Mouse (Mus musculus) forelimb bud, embryonic 11.5 days (tissue): ENCODE results near the gene Xpc.

ENCODE experiments used
- DNase-seq: peaks from one replicate; pipeline ENCODE4 v3.0.0-alpha.2; 2012; ENCODE audit warnings: low read depth, low spot score

The Xpc gene

DNA sequence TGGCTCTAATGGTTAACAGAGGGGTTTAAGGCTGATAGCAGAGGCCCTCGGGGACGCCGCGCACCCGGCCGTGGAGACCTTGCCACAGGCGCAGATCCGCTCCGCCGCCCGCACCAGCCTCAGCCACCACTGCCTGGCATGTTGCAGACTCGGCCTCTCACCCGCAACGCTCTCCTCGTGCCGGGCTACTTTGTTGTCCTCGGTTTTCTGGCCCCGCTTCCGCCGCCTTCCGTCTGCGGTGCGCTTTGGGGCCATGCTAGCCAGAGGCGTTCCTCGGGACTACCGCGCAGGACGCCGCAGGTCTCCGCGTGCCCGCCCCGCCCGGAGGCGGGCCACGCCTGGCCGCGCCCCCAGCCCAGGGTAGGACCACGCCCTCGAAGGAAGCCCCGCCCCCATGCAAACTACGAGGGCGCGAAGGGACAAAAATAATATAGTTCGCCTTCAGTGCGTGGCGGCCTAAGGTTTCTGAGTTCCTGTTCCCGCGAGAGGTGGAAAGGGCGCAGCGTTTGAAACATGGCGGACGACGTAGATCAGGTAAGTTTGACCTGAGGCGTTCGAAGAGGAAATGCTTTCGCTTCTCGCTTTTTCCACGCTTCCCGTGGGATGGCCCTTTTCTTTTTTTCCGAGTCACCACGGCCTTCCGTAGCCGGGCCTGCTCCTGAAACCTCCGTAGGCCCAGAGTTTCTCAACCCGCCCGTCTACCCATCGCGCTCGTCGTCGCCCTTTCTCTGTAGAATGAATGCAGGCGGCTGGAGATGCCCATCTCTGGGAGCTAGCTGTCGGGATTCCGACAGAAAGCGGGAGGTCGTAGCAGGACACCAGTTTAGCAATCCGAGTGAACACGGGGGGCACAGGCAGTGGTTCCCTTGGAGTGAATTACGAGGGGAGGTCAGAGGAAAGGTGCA lies at the start of gene Xpc, which contains the start of gene Lsm3:
TSS of gene Xpc (minus strand) at position 344 of the 905 bp plus-strand sequence.
TSS of gene Lsm3 (plus strand) at position 384 of the 905 bp plus-strand sequence.
- DNase-seq, result peak; percentile 98

DNA sequence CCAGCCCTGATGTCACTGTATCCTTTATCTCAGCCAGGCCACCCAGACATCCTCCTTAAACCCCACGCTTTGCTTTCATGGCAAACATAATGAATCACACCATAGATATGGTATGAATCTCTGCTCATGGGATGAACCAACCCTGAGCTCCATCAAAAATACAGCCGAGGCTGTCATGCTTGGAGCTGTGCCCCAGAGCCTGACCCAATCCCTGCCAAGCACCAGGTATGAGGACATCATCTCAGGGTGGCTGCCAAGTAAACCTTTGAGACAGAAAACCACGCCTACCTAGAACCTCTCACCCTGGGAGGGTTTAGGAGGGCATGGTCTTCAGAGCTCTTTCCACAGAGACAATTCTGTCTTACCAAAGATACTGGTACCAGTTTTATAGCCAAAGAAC lies 47.3 kb upstream of the Xpc start:
- DNase-seq, result no peak

DNA sequence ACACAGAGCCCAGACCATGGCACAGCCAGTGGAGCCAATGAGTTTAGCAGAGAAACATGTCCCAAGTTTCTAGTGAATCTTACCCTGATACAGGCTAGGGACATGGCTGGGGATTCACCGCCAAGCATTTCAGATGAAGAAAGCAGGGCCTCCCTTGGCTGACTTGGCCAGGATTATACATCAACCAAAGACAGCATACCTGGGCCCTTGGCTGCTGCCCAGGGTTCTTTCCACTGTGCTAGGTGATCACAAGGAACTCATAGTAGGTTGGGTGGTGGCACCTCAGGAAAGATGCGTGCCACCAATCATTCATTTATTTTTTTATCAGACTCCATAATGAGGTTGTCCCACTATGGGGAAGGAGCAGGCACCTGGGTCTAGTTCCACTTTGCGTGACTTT lies 44.5 kb upstream of the Xpc start:
- DNase-seq, result no peak

DNA sequence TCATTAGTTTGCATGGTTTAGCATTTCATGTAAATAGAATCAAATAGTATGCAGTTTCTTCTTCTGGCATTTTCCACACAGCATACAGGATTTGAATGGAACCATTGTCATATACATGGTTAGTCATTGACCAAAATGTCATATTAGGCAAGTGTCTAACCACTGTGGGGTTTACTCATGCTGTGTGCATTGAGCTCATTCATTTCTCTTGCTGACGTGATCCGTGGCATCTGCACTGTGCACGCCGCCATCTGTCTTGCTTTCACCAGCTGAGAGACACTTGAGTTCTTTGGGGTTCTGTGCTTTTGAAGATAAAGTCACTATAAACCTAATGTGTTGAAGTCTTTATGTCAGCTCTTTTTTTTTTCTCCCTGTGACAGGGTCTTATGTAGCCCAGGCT lies 43.7 kb upstream of the Xpc start:
- DNase-seq, result no peak

DNA sequence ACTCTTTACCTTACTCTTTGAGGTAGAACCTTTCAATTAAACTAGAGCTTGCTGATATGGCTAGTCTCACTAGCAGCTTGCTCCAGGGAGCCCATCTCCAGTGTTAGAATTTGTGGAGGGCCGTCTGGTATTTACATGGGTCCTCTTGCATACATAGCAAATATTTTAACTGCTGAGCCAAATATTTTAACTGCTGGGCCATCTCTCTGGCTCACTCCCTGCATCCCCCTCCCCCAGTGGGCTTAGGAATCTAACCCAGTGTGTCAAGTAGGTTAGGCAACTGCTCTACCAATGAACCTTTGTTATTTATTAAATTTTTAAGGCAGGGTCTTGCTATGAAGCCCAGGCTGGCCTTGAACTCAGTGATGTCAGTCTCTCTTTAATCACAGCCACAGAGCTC lies 42.9 kb upstream of the Xpc start:
- no peak for DNase-seq

DNA sequence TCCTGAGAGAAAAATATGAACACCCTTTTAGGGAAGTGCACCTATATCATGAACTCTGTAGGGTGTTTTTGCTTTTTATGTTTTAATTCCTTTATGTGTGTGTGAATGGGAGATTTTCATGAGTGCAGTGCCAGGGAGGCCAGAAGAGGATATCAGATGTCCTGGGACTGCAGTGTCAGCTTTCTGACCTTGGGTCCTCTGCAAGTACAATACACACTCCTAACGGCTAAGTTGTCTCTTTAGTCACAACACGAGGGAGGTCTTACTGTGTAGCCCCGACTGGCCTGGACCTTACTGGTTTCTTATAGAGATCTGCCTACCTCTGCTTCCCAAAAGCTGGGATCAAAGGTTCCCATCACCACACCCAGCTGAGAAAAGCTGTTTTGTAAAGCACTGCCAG lies 37.0 kb upstream of the Xpc start:
- DNase-seq, result no peak

DNA sequence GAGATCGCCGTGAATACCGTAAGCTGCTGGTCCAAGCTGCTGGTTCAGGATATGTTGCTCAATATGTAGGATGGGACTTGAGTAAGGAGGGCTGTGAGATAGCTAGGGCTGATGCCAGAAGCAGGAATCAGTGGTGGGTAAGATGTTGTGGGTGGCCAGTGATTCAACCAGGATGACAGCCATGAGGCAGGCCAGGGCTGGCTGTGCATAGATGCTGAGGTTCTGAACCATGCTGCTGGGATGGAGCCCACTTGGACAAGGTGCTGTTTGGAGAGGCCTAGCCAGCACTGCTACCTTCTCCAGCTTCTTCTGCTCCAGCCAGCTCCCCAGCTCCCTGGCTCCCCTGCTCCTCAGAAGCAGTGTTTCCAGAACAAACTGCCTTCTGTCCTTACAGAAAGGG lies 36.0 kb upstream of the Xpc start:
- DNase-seq, result no peak

DNA sequence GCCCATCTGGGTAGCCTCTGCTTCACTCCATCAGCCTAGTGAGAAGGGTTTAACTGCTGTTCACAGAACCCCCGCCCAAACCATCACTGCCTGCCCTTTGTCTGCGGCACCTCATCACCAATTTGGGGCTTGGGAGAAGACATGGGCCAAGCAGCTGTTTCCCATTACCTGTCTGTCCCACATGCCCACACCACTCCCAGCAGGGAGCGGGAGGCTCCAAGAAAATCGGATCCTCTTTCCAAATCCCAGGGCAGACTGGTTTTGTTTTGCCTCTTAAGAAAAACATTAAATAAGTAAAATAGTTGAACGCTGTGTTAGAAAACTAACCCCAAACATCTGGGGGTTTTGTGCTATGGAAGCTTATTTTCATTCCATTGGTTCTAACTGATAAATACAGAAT lies 33.9 kb upstream of the Xpc start:
- DNase-seq, result peak; percentile 74

DNA sequence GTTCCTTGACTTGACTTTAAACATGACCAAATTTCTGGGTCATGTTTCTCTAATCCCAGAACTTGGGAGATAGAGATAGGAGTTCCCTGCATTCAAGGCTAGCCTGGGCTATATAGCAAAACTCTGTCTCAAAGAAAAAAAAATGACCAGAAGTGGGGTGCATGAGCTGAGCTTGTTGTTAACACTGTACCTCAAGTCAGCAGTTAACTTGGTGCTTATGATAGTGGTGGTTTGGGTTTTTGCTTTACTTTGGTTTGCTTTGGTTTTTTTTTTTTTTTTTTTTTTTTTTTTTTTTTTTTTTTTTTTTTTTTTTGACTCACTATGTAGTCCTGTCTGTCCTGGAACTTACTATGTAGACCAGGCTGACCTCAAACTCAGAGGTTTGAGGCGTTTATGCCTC lies 31.6 kb upstream of the Xpc start:
- no peak for DNase-seq

DNA sequence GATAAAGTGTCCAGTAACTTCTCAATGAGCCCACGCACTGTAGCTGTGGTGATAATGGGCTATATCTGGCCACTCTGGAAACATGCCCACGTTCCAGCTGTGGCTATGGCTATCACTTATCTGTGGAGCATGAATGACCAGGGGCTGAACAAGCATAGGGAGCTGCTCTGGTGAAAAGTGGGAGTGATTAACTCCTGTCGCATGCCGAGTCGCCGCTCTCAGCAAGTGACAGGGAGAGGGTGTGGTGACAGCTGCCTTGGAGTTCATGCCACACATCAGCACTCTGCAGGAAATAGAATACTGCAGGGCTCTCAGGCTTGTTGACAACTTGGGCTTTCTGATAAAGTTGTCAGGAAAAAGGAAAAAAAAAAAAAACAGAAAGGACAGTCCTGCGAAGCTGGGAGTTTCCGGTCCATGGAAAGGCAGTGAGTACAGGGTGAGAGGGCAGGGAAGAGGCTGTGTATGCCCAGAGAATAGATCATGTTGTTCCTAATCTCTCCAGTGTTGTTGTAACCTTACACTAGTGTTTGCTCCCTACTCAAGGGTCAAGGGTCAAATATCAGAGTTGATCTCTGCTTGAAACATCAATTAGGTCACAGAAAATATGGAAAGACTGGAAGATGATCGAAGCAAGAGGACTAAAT lies 30.7 kb upstream of the Xpc start:
- DNase-seq, result no peak

DNA sequence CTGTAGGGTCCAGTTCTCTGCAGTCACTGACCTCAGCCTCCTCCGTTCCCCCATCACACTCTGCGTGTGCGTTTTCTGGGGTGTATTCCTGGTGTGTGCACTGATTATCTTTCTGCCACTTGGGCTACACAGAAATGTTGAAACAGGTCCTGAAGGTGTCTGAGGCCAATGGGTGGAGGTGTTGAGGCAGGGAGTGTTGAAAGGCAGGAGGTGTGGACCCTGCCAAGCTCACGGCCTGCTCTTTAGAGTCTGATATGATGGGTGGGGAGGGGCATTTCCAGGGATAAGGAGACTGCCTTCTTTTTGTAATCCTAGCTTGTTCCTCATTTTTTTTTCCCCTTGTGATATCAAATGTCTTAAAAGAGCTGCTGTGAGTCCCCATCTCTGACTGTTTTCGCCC lies 27.4 kb upstream of the Xpc start:
- DNase-seq, result no peak

DNA sequence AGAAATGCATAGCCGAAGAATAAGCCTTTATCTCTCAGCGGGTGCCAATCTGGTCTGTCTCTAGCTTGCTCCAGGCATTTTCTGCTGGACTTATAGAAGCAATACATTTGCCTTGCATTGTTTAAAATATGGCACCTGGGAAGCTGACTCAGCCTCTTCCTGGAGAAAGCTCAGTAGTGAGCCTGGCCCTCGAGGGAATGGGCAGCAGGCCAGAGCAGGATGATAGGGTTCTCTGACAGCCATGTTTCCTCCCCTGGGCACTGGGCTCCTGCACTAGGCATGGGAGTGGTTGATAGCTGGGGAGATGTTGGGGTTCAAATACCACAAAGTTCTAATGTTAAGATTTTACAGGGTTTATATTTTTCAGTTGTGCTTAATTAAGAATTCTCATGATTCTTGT lies 25.6 kb upstream of the Xpc start:
- DNase-seq, result no peak

DNA sequence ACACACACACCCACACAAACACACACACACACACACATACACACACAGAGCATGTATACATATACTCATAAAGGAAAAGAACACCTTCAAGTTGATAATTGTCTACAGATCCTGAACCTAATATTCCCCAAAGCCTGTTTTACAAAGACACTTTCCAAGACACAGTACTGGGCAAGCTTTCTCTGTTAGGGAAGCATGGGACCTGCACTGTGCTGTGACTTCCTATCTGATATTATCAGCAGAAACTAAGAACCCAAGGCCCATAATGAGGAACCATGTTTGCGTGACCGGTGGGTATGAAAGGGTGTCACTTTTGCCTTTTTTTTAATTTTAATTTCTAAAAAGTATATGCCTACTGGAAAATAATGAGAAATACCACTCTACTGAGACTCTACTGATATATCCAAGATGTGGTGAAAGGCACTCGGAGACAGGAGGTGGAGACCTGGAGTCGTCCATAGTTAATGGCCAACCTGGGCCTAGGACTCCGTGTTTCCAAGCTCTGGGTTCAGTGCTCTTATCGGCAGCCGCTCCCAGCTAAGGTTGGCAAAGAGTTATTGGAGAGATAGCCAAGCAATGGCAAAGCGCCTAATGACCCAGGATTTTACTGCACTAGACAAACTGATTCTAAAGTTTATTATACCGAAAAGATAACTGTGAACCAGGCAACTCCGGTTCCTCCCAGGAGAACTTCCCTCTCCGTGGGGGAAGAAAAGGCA lies 20.5 kb upstream of the Xpc start:
- no peak for DNase-seq

DNA sequence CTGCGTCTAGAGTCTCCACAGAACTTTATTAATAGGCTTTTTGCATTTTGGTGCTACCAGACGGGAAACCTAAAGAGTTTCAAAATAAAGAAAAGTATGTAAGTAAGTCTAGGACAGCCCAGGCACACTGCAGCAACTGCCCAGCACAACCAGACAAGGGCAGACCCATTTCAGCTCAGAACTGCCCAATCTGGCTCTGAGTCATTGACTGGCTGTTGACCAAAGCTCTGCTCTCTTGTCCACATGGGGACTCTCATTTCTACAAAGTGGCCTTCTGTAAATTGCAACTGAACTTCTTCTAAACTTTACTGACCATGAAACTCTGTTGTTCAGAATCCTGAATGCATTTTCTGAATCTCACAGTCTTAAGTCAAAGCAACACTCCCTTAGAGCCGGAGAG lies 19.5 kb upstream of the Xpc start:
- DNase-seq, result no peak

DNA sequence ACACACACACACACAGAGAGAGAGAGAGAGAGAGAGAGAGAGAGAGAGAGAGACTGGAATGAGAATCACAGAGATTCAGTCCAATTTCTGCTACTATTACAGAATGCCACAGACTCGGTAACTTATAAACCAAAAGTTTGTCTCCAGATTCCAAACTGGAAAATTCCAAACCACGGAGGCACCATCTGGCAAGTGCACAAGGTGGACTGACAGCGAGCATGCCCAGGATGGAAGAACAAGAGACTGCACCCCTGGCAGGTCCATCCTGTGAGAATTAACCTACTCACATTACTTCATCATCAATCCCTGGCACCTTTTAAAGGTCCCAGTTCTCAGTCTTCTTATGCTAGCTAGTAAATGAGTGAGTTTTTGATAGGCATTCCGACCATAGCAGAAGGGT lies 18.6 kb upstream of the Xpc start:
- no peak for DNase-seq

DNA sequence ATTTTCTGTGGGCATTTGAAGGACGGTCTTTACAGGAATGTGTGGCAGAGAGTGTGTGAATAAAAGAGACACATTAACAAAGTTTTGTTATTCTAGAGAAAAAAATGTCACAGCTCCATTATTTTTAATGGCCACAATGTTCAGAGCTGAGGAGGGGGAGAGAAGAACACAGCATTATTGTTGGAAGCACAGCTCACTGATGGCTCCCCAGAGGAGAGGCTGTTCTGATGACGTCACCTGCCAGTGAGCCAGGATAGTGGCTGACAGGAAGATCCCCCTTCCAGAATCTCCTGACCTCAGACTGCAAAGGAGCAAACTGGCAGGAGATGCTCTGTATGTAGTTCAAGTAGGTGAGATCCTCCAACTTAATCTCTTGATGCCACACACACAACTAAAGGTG lies 18.1 kb upstream of the Xpc start:
- DNase-seq, result no peak

DNA sequence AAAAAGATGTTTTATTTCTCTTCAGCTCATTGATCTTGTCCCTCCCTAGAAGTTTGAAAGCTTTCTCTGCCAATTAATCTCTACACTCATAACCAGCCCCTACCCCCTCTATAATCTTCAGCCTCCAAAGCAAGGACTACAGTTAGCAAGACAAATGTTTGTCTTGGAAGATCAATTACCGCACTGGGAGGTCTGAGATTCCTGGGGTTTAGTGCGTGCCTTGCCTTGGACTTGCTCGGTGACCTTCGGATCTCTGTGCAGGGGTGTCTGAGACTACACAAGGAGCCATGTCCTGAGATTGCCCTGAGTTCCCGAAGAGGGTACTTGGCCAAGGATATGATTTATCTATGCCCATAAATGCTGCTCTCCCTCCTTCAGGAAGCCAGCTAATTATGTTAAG lies 17.7 kb upstream of the Xpc start:
- DNase-seq, result no peak

DNA sequence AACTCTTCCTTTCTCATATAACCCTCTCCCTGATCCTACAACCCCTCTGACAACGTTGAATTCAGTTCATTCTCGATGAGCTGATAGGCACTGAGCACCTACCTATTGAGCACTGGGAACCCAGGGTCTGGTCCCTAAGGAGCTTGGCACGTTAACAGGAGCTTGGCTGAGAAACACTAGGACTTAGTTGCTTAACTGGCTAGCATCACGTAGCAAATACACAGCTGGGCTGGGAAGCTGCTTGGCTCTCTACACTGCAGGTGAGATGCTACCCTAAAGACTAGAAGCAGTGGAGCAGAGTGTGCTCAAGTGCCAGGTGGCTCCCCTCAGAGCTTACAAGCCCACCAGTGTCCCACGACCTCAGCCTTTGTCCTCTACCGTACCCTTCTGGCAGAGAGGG lies 17.0 kb upstream of the Xpc start:
- no peak for DNase-seq

DNA sequence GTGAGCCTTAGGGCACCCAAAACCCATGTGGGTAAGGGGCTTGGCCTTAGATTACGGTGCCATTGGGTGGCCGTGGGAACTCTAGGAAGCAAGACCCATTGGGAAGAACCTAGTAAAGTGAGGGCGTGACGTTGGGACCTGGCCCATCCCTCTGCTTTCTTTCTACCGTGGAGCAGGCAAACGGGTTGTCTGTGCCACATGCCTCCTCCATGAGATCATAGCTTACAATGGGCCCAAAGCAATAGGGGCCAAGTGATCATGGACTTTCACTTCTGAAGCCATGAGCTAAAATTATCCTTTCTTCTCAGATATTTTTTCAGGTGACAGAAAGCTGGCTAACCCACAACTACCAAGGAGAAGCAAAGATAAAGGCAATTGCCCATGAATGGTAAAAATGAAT lies 15.6 kb upstream of the Xpc start:
- DNase-seq, result no peak

DNA sequence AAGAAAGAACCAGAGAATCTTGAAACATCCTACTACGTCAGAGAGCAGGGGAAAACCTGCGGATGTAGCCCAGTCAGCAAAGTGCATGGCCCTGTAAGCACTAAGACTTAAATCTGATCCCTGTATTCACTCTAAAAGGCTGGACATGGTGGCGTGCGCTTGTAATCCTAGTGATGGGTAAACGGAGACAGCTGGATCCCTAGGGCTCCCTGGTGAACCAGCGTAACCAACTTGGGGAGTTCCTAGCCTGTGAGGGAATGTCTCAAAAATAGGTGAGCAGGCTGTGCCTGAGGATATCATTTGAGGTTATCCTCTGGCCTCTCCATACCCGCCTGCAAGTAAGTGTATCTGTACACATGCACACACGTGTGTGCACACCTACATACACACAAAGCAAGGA lies 15.0 kb upstream of the Xpc start:
- DNase-seq, result no peak

DNA sequence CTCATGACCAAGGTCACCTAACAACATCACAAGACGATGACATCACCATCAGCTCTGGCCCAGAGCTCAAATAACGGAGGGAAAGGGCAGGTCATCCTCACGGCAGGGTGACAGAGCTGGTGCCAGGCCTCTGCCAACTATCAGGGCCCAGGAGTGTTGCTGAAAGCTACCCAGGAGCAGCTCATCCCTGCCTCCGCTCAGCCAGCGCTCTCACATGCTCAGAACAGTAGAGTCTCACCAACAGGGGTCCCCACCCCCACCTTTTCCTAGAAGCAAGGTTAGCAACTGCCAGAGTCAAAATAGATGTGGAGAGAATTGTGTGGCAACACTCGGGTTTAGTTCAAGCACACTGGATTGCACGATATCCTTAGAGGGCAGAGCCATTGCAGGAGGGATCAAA lies 12.6 kb upstream of the Xpc start:
- DNase-seq, result no peak

DNA sequence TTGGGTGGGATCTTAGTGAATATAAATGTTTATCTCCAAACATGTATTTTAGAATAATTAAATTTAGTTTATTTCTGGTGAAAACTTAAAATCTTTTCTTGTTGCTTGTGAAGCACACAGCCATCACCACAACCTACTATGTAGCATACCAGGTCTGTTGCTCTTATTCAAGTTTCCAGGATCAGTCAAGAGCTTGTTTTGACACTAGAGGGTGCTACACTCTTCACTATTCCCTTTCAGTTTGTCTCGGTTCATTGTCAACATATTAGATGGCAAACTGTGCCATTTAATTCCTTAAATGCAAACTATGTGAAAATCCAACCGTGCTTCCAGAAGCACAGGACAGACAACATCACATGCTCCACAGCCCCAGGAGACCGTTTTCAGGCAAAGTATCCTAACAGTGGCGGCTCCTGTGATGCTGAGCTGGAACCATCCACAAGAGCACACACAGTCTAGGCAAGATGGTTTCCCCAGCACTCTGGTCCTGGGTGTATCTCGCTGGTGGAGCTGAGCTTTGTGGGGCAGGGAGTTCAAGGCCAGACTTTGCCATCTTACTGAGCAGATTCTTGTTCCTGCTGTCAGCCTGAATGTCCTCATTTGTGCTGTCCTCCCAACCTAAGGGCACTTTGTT lies 11.7 kb upstream of the Xpc start:
- DNase-seq, result no peak
